Mouse (Mus musculus) kidney, embryonic 16.5 days (tissue): ENCODE data around the gene Iqgap2. TPM values are rescaled to one million over a fixed set of nuclear protein-coding genes. Genes with fewer than 3 reads are reported as not detected.

Experiments
- ATAC-seq: fragments of 200-750 bp; cut with Nextera tagmentation; 2 replicates; pipeline ENCODE4 v1.8.0; 2017; ENCODE audit warnings: moderate TSS enrichment; ENCODE audit not compliant: low FRiP score, low TSS enrichment
- H3K27ac ChIP-seq: fragments of 300-500 bp; sonication (generic); 2 replicates; pipeline ENCODE4 v1.5.1; 2014; ENCODE audit warnings: low read length
- H3K27me3 ChIP-seq: fragments of 300-500 bp; sonication (generic); 2 replicates; pipeline ENCODE4 v1.6.1; 2014; ENCODE audit warnings: low read length, control low read depth, mixed read lengths; ENCODE audit not compliant: insufficient read depth
- H3K36me3 ChIP-seq: fragments of 300-500 bp; sonication (generic); 2 replicates; pipeline ENCODE4 v1.6.1; 2014; ENCODE audit warnings: low read length, control low read depth, mixed read lengths; ENCODE audit not compliant: insufficient read depth
- H3K4me1 ChIP-seq: fragments of 300-500 bp; sonication (generic); 2 replicates; pipeline ENCODE4 v1.6.1; 2014; ENCODE audit warnings: low read length, control low read depth, mixed read lengths; ENCODE audit not compliant: insufficient read depth
- H3K4me2 ChIP-seq: fragments of 300-500 bp; sonication (generic); replicated peaks from 2 replicates; pipeline ENCODE4 v1.6.1; 2014; ENCODE audit warnings: low read depth, low read length
- H3K4me3 ChIP-seq: fragments of 300-500 bp; sonication (generic); 2 replicates; pipeline ENCODE4 v1.5.1; 2014; ENCODE audit warnings: mild to moderate bottlenecking, low read length
- H3K9ac ChIP-seq: fragments of 300-500 bp; sonication (generic); replicated peaks from 2 replicates; pipeline ENCODE4 v1.6.1; 2014; ENCODE audit warnings: low read length
- H3K9me3 ChIP-seq: fragments of 300-500 bp; sonication (generic); 2 replicates; pipeline ENCODE4 v1.6.1; 2016; ENCODE audit warnings: low read length, control low read depth
- WGBS: fragments of 180-500 bp; shearing (Covaris S2); extraction: QIAGEN DNeasy Blood & Tissue Kit; methylation state at CpG from one replicate; pipeline ENCODE4 v1.1.7; 2014; 5-methylcytosine and 5-hydroxymethylcytosine counted together
- polyA plus RNA-seq: library from polyadenylated mRNA; unstranded; fragments of >200 nt; fragmentation: Nextera tagmentation; extraction: Ambion mirVana; gene quantifications from 2 replicates; pipeline ENCODE4 v1.2.1, GENCODE M21; 2015

The Iqgap2 gene
- polyA plus RNA-seq, 1 experiment from 2014 or later = 10.5 TPM

DNA sequence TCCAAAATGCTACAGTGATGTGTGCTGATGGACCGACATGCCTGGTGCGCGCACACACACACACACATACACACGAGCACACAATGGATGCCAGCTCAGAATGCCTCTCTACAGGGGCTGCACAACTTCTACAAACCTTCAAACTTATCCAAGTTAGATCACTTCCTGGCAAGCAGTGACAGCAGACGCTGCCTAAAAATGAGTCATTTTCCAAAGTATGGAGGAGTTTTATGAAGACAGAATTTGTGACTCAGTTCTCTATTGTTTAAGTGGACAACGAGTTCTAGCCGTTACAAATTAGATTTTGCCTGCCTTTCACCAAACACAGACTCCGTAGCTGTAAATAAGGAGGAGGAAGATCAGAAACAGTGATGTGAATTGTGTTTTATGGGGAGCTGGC is 97.4 kb downstream of the Iqgap2 start:
- no peaks in the 10 kb centered on the region for H3K36me3 ChIP-seq
- no peaks in the 10 kb centered on the region for H3K27me3 ChIP-seq
- ATAC-seq = no peak
- WGBS = 53% methylated on average over 8 of the region's 8 CpGs
- no peak overlapping the region for H3K27ac ChIP-seq
- H3K4me2 ChIP-seq = no peak overlapping the region
- no peak overlapping the region for H3K9ac ChIP-seq
- no peak overlapping the region for H3K4me3 ChIP-seq
- H3K9me3 ChIP-seq = no peaks in the 10 kb centered on the region
- H3K4me1 ChIP-seq = peaks cover 6% of the 10 kb centered on the region; the same call in 1 of the 2 replicates

DNA sequence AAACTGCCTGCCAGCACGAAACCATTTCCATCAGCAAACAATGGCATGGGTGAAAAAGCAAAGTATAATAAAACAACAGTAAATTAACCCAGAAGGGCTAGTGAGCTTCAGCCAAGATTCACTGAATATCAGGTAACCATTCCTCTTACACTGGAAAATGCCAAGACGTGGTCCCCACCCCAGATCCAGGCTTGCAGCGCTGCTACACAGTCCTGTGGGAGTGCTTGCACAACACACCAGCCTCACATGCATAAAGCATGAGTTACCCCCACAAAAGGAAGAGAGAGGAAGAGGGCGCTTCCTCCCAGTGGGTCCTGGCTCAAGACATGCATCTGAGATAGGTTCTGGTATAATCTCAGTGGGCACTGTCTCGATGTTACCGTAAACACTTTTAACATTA is 100.8 kb downstream of the Iqgap2 start:
- H3K27me3 ChIP-seq = no peaks in the 10 kb centered on the region
- no peak overlapping the region for H3K4me2 ChIP-seq
- whole genome bisulfite sequencing = 62% methylated on average over 6 of the region's 6 CpGs
- no peaks in the 10 kb centered on the region for H3K9me3 ChIP-seq
- H3K36me3 ChIP-seq = no peaks in the 10 kb centered on the region
- no peak overlapping the region for H3K4me3 ChIP-seq
- ATAC-seq = no peak
- H3K27ac ChIP-seq = no peak overlapping the region
- H3K4me1 ChIP-seq = peaks cover 18% of the 10 kb centered on the region
- no peak overlapping the region for H3K9ac ChIP-seq

DNA sequence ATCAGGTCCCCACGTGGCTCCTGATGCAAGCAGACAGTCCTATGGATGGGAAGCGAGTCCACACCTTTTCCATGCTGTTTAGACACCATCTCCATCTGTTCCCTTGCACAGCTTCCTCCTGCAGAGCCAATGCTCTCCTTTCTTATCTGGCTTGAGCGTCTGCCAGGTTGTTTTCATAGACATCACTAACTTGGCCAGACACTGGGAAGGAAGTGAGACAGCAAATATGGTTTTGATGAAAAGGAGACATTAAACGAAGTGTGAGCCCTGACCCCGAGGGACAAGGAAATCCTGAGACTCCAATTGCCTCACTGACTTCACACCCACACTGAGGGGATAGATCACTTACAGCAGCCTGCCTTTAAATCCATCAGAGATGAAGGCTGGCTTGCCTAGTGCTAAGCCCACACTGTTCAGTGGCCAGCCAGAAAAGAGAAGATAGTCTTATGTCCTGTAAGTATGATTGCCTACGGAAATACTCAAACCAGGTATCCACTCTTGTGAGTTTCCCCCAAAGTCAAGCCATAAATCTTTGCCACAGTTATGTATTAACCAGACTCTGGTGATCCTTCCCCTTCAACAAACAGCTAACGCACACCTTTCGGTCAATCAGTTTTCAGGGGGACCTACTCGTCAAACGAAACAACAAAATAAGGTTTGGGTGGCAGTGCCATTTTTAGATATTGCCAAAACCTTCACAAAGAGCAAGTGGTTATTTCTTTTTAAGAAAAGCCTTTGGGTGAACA is 102.9 kb downstream of the Iqgap2 start:
- no peaks in the 10 kb centered on the region for H3K36me3 ChIP-seq
- peaks cover 18% of the 10 kb centered on the region for H3K4me1 ChIP-seq
- H3K27me3 ChIP-seq = no peaks in the 10 kb centered on the region
- peak; percentile 35; the same call in 1 of the 2 replicates for ATAC-seq
- no peak overlapping the region for H3K9ac ChIP-seq
- no peak overlapping the region for H3K4me2 ChIP-seq
- WGBS = 33% methylated on average over 10 of the region's 10 CpGs
- no peak overlapping the region for H3K4me3 ChIP-seq
- no peak overlapping the region for H3K27ac ChIP-seq
- H3K9me3 ChIP-seq = no peaks in the 10 kb centered on the region

DNA sequence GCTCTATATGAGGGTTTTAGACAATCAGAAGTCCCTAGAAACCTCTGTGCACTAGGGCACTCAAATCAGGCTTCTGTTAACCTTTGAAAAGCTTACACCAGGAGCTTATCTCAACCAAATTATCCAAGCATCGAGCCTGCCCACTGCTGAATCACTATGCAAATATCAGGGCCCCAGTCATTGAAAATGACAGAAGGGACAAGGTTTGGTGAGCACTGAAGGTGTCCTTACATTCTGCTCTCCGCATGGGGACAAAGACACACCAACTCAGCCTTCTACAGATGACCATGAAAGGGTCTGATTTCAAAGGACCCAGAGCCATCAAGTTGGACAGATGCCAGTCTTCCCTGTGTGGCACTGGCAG is 108.8 kb downstream of the Iqgap2 start:
- H3K4me3 ChIP-seq = no peak overlapping the region
- 57% methylated on average over 2 of the region's 2 CpGs for WGBS
- H3K36me3 ChIP-seq = no peaks in the 10 kb centered on the region
- no peak overlapping the region for H3K9ac ChIP-seq
- no peaks in the 10 kb centered on the region for H3K9me3 ChIP-seq
- no peak overlapping the region for H3K4me2 ChIP-seq
- no peak overlapping the region for H3K27ac ChIP-seq
- ATAC-seq = no peak
- H3K4me1 ChIP-seq = peaks cover 23% of the 10 kb centered on the region
- no peaks in the 10 kb centered on the region for H3K27me3 ChIP-seq

DNA sequence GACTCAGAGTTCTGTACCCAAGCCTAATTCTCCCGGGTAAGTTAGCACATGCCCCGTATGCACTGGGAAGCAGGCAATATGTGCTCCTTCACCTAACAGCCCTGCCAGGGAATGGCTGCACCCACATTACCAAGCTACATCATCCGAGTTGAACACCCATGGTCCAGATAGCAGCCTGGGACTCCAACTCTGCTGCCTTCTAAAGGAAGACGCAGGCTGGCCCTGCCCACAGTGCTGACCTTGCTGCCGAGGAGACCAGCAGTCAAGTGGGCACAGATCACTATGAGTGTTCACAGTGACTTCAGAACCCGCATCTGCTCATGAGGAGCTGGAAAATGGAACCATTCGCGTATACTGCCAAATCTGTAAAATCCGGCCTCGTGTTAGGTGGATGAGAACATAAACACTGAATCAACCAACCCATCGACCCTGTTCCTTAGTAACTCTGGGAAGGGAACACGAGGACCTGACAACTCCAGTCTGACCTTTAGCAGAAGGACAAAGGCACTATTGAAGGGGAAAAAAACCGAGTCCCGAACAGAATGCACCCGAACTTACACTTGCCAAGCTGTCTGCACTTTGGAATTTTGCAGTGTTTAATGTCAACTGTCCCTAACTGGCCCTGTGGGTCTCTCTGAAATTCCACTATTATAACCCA is 109.3 kb downstream of the Iqgap2 start:
- Histone ChIP-seq H3K4me3 (no peak overlapping the region), H3K9ac (no peak overlapping the region), H3K27ac (no peak overlapping the region), H3K4me1 (peaks cover 24% of the 10 kb centered on the region), H3K4me2 (no peak overlapping the region), H3K36me3 (no peaks in the 10 kb centered on the region), H3K27me3 (no peaks in the 10 kb centered on the region), H3K9me3 (no peaks in the 10 kb centered on the region)
- WGBS = 74% methylated on average over 15 of the region's 15 CpGs
- no peak for ATAC-seq

DNA sequence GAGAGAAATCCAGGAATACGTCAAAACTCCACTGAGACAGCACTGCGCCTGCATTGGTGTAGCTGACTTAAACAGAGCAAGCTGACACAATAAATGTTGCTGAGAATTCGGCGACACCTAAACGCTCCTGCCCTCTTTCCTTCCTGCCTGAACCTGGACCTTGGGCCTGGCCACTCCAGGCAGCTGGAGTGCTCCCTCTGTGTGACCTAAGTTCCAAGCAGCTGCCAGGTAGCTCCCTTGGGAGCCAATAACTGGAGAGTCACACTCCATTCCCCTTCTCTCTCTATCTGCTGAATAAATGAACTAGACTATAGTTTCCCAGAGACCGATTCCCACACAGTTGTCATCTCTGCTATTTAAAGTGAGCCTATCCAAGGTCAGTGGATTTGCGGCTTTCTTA is 111.7 kb downstream of the Iqgap2 start:
- no peak overlapping the region for H3K9ac ChIP-seq
- H3K36me3 ChIP-seq = no peaks in the 10 kb centered on the region
- no peaks in the 10 kb centered on the region for H3K27me3 ChIP-seq
- H3K4me3 ChIP-seq = no peak overlapping the region
- ATAC-seq = no peak
- peaks cover 24% of the 10 kb centered on the region for H3K4me1 ChIP-seq
- H3K9me3 ChIP-seq = no peaks in the 10 kb centered on the region
- no peak overlapping the region for H3K4me2 ChIP-seq
- H3K27ac ChIP-seq = no peak overlapping the region
- WGBS = 68% methylated on average over 7 of the region's 7 CpGs

DNA sequence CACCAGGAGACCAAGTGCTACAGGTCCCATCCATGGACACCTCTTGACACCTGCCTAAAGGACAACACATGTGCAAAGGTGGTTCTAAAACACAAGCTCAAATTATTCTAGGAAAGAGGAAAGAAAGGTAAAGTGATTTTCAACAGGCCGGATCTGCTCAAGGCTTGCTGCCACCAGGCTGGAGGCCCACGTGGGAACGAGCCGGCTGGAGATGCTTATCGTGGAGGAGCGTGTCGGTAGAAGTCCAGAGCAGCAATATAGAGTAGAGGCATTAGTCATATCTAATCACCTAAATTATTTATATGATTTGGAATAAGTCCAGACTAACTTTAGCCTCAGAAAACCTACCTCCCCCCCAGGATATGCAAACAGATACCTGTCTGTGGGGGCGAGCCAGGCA is 112.5 kb downstream of the Iqgap2 start:
- Histone ChIP-seq H3K27ac (no peak overlapping the region), H3K4me2 (no peak overlapping the region), H3K36me3 (no peaks in the 10 kb centered on the region), H3K4me3 (no peak overlapping the region), H3K9me3 (no peaks in the 10 kb centered on the region), H3K4me1 (peaks cover 24% of the 10 kb centered on the region), H3K9ac (no peak overlapping the region), H3K27me3 (no peaks in the 10 kb centered on the region)
- WGBS = 36% methylated on average over 8 of the region's 8 CpGs
- peak; percentile 49; the same call in 1 of the 2 replicates for ATAC-seq

DNA sequence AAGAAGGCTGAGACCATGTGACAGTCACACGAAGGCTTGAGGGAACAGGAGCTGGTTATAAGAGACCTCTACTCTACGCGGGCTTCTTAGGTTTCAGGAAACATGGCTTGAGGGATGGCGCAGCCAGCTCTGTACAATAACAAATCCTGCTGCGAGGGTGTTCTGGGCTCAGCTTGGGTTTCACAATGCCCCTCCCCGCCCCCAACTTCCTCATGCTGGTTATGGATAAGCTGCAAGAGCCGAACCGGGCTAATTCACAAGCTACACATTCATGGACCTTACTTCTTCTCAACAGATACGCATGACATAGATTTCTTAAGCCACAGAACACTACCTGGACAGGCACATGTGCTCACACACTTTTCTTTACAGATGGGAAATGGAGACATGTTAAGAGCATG is 113.0 kb downstream of the Iqgap2 start:
- no peaks in the 10 kb centered on the region for H3K27me3 ChIP-seq
- H3K4me2 ChIP-seq = no peak overlapping the region
- 20% methylated on average over 9 of the region's 9 CpGs for WGBS
- no peak overlapping the region for H3K27ac ChIP-seq
- no peaks in the 10 kb centered on the region for H3K9me3 ChIP-seq
- ATAC-seq = peak; percentile 46; the same call in 1 of the 2 replicates
- no peak overlapping the region for H3K9ac ChIP-seq
- H3K36me3 ChIP-seq = no peaks in the 10 kb centered on the region
- no peak overlapping the region for H3K4me3 ChIP-seq
- peaks cover 24% of the 10 kb centered on the region for H3K4me1 ChIP-seq

DNA sequence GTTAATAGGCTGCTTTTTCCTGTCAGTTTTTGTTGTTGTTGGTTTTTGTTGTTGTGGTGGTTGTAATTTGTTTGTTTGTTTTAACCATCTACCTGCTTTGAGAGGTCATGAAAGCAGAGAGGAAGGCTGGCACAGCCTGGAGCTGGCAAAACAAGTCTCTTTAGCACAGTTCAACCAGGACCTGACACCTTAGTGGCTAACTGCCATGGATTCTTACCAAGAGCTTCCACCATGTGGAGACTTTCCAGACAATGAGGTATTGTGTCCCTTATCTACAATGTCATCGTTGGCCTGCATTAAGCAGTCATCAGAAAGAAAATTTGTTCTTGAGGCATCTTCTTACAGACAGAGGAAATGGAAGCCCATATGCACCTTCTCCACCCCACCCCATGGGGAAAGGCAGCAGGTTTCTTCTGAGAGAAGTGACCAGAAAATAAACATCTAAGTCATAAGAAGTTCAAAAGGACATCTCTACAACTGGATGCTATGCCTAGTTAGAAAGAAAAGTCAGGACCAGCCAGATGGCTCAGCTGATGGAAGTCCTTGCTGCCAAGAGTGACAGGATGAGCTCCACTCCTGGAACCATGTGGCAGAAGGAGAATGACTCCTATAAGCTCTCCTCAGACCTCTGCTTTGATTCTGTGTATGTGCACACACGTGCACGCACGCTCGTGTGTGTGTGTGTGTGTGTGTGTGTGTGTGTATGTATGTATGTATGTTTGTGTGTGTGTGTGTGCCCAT is 113.9 kb downstream of the Iqgap2 start:
- 84% methylated on average over 5 of the region's 5 CpGs for WGBS
- no peak overlapping the region for H3K4me2 ChIP-seq
- H3K36me3 ChIP-seq = no peaks in the 10 kb centered on the region
- no peak overlapping the region for H3K9ac ChIP-seq
- ATAC-seq = no peak
- H3K4me3 ChIP-seq = no peak overlapping the region
- H3K27me3 ChIP-seq = no peaks in the 10 kb centered on the region
- H3K27ac ChIP-seq = no peak overlapping the region
- H3K4me1 ChIP-seq = peaks cover 24% of the 10 kb centered on the region
- H3K9me3 ChIP-seq = no peaks in the 10 kb centered on the region

DNA sequence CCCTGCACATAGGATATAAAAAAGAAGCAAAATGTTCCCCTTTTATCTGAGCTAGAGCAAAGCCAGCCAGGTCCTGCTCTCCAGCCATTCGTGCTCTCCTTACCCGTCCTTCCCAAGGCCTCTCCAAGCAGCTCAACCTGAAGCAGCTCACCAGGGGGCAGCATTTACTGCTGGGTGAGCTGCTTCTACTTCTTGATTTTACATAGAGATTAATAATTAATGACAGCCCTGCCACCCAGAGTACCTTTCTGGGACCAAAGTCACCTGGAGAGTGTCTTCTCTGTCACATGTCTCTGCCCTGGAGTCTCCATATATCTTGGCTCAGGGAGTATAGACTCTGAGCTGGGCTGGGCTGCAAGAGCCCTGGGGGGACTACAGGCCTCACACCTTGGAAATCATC is 114.5 kb downstream of the Iqgap2 start:
- ATAC-seq = peak; percentile 67; the same call in 1 of the 2 replicates
- Histone ChIP-seq H3K27ac (no peak overlapping the region), H3K27me3 (no peaks in the 10 kb centered on the region), H3K4me1 (peaks cover 24% of the 10 kb centered on the region), H3K36me3 (no peaks in the 10 kb centered on the region), H3K4me3 (no peak overlapping the region), H3K4me2 (no peak overlapping the region), H3K9ac (no peak overlapping the region), H3K9me3 (no peaks in the 10 kb centered on the region)
- WGBS = 24% methylated on average over 2 of the region's 2 CpGs
